Mouse (Mus musculus) CH12.LX (cell line): ENCODE results near the gene Arhgef40. TPM values are rescaled to one million over a fixed set of nuclear protein-coding genes. Genes with fewer than 3 reads are reported as not detected.

Experiments
- DNase-seq: peaks from one replicate; pipeline ENCODE4 v3.0.0-alpha.2; 2013; ENCODE audit errors: extremely low read depth
- H3K27ac ChIP-seq: 2 replicates; pipeline ENCODE4 v1.5.1; 2012; ENCODE audit warnings: low read depth, mild to moderate bottlenecking, control low read depth, moderate library complexity; ENCODE audit not compliant: insufficient read depth
- H3K27me3 ChIP-seq: replicated peaks from 2 replicates; pipeline ENCODE3; 2012; ENCODE audit warnings: inconsistent platforms
- H3K36me3 ChIP-seq, 2 experiments: replicated peaks in 1 of 2; 2 replicates each; pipeline versions ENCODE3 to v1.6.1; 2012; ENCODE audit warnings: inconsistent platforms in 1 of 2, low read length in 1 of 2, mild to moderate bottlenecking in 1 of 2, mixed read lengths in 1 of 2, moderate library complexity in 1 of 2; ENCODE audit not compliant: control insufficient read depth in 1 of 2, insufficient read depth in 1 of 2
- H3K4me1 ChIP-seq, 2 experiments: 2 replicates each; pipeline ENCODE4 v1.6.1; 2012; ENCODE audit warnings: inconsistent platforms in 1 of 2, moderate library complexity in 1 of 2; ENCODE audit not compliant: insufficient read depth in 2 of 2, control insufficient read depth in 1 of 2
- H3K4me2 ChIP-seq: 2 replicates; pipeline ENCODE4 v1.6.1; 2012; ENCODE audit warnings: low read depth, mild to moderate bottlenecking, control low read depth; ENCODE audit not compliant: poor library complexity, insufficient read depth, severe bottlenecking
- H3K4me3 ChIP-seq, 3 experiments: fragments of 150-350 bp in 1 of 3; sonication (generic) in 1 of 3; replicated peaks in 1 of 3; 2 replicates each; pipeline versions ENCODE3 to v1.5.1; 2011 to 2012; ENCODE audit warnings: low read depth in 2 of 3, low read length in 2 of 3, mild to moderate bottlenecking in 2 of 3, moderate library complexity in 2 of 3, control low read depth in 1 of 3, improper control_type of control experiment in 1 of 3, inconsistent platforms in 1 of 3, mixed read lengths in 1 of 3; ENCODE audit not compliant: poor library complexity in 1 of 3
- H3K79me2 ChIP-seq: replicated peaks from 2 replicates; pipeline ENCODE4 v1.6.1; 2012; ENCODE audit warnings: mild to moderate bottlenecking, moderate library complexity; ENCODE audit not compliant: control insufficient read depth, poor library complexity, insufficient read depth, severe bottlenecking; ENCODE audit errors: extremely low read depth
- H3K9ac ChIP-seq: 2 replicates; pipeline ENCODE4 v1.6.1; 2012; ENCODE audit warnings: low read depth, mild to moderate bottlenecking, control low read depth, moderate library complexity; ENCODE audit not compliant: insufficient read depth
- H3K9me3 ChIP-seq: replicated peaks from 2 replicates; pipeline ENCODE3; 2012; ENCODE audit warnings: low read length, inconsistent platforms, mixed read lengths
- BHLHE40 ChIP-seq: IDR thresholded peaks from 2 replicates; pipeline ENCODE4 v1.6.1; 2011; ENCODE audit warnings: mild to moderate bottlenecking, low read depth, low read length, improper control_type of control experiment
- CHD2 ChIP-seq: IDR thresholded peaks from 2 replicates; pipeline ENCODE4 v1.6.1; 2011; ENCODE audit warnings: low read length, improper control_type of control experiment
- ELF1 ChIP-seq: IDR thresholded peaks from 2 replicates; pipeline ENCODE4 v1.6.1; 2014; ENCODE audit warnings: low read depth, mild to moderate bottlenecking, inconsistent platforms, low read length, improper control_type of control experiment
- HCFC1 ChIP-seq: IDR thresholded peaks from 2 replicates; pipeline ENCODE4 v1.6.1; 2012; ENCODE audit warnings: low read depth, mild to moderate bottlenecking, inconsistent platforms, low read length, improper control_type of control experiment
- KAT2A ChIP-seq: IDR thresholded peaks from 2 replicates; pipeline ENCODE4 v1.6.1; 2012; ENCODE audit warnings: low read length, improper control_type of control experiment, inconsistent platforms; ENCODE audit not compliant: insufficient replicate concordance
- MAZ ChIP-seq: IDR thresholded peaks from 2 replicates; pipeline ENCODE4 v1.6.1; 2012; ENCODE audit warnings: low read depth, mild to moderate bottlenecking, inconsistent platforms, low read length, improper control_type of control experiment, moderate library complexity
- MXI1 ChIP-seq: IDR thresholded peaks from 2 replicates; pipeline ENCODE4 v1.6.1; 2011; ENCODE audit warnings: mild to moderate bottlenecking, low read depth, low read length, improper control_type of control experiment
- NELFE ChIP-seq: IDR thresholded peaks from 2 replicates; pipeline ENCODE4 v1.6.1; 2011; ENCODE audit warnings: low read depth, low read length, improper control_type of control experiment
- POLR2A ChIP-seq: IDR thresholded peaks from 2 replicates; pipeline ENCODE4 v1.6.1; 2011; ENCODE audit warnings: low read depth, mild to moderate bottlenecking, improper control_type of control experiment, low read length
- RAD21 ChIP-seq: IDR thresholded peaks from 2 replicates; pipeline ENCODE4 v1.6.1; 2011; ENCODE audit warnings: low read depth, mild to moderate bottlenecking, low read length, improper control_type of control experiment, moderate library complexity
- RCOR1 ChIP-seq: conservative IDR thresholded peaks from 2 replicates; pipeline ENCODE4 v1.6.1; 2012; ENCODE audit warnings: low read depth, mild to moderate bottlenecking, inconsistent platforms, low read length, improper control_type of control experiment
- SIN3A ChIP-seq: IDR thresholded peaks from 2 replicates; pipeline ENCODE4 v1.6.1; 2012; ENCODE audit warnings: low read length, improper control_type of control experiment, inconsistent platforms
- UBTF ChIP-seq: IDR thresholded peaks from 2 replicates; pipeline ENCODE4 v1.6.1; 2012; ENCODE audit warnings: low read depth, mild to moderate bottlenecking, inconsistent platforms, low read length, improper control_type of control experiment, moderate library complexity
- dilution Hi-C: fragments of 300-500 bp; cut with MboI; formaldehyde crosslinking; loops from 2 replicates; pipeline ENCODE4 v1.14.3; 2020; ENCODE audit warnings: low sequenced_read_pairs; ENCODE audit not compliant: extremely low pct_unique_long_range_greater_than_20kb, extremely low pct_ligation_motif_present
- in situ Hi-C: fragments of 300-500 bp; cut with MboI; formaldehyde crosslinking; loops from 3 replicates; pipeline ENCODE4 v1.14.3; 2019; ENCODE audit warnings: low sequenced_read_pairs, low pct_ligation_motif_present, low pct_unique_long_range_greater_than_20kb, mixed read lengths
- polyA plus RNA-seq: library from polyadenylated mRNA; unstranded; fragments of >175 nt; gene quantifications from 2 replicates; pipeline ENCODE4 v1.2.1, GENCODE M21; 2012; ENCODE audit warnings: low read depth; ENCODE audit not compliant: insufficient read length
- total RNA-seq, 2 experiments: library from RNA; depleted of rRNA; stranded (reverse); fragments of 300-350 nt in 1 of 2; fragments of >200 nt in 1 of 2; gene quantifications; 2 replicates each; pipeline ENCODE4 v1.2.3; 2012 to 2014

Arhgef40 gene
- total and polyA plus RNA-seq, 3 experiments, result 0.62 to 3.8 (median 1.1) TPM

- TF ChIP-seq MAZ, result peak; percentile 76; the same call in 1 of the 2 replicates
- TF ChIP-seq NELFE, result 0 out of 2 replicates have a peak, but pooled peaks have one; percentile 23
- 0 out of 2 replicates have a peak, but pooled peaks have one; percentile 31 for TF ChIP-seq CHD2
- no peak for TF ChIP-seq RAD21
- peak; percentile 53 for TF ChIP-seq ELF1
- TF ChIP-seq POLR2A, result peak; percentile 47; the same call in 1 of the 2 replicates
- no peak for TF ChIP-seq BHLHE40
- TF ChIP-seq HCFC1, result peak; percentile 27; the same call in 1 of the 2 replicates
- peak; percentile 54; the same call in 1 of the 2 replicates for TF ChIP-seq SIN3A
- H3K27ac ChIP-seq, result no peak overlapping the region
- H3K4me2 ChIP-seq, result peak overlapping the region; percentile 85
- H3K9ac ChIP-seq, result peak overlapping the region; percentile 96
- H3K4me1 ChIP-seq, result peaks cover 14 to 49% of the 10 kb centered on the region in 2 experiments
- no peaks in the 10 kb centered on the region for H3K9me3 ChIP-seq
- H3K4me3 ChIP-seq, result peak overlapping the region; percentile 60 to 89 (median 79)
- in situ Hi-C loops, result no loop called here
- H3K36me3 ChIP-seq, result peaks cover 0 to 17% of the 10 kb centered on the region in 2 experiments
- H3K27me3 ChIP-seq, result no peaks in the 10 kb centered on the region
- no peak for DNase-seq
- H3K79me2 ChIP-seq, result no peaks in the 10 kb centered on the region; the same call in 1 of the 2 replicates
- dilution Hi-C loops, result no loop called here
Observed at GRCm38 (mm10) chr14:52014761-52015311, 30.3 kb downstream of the Arhgef40 start.

DNA sequence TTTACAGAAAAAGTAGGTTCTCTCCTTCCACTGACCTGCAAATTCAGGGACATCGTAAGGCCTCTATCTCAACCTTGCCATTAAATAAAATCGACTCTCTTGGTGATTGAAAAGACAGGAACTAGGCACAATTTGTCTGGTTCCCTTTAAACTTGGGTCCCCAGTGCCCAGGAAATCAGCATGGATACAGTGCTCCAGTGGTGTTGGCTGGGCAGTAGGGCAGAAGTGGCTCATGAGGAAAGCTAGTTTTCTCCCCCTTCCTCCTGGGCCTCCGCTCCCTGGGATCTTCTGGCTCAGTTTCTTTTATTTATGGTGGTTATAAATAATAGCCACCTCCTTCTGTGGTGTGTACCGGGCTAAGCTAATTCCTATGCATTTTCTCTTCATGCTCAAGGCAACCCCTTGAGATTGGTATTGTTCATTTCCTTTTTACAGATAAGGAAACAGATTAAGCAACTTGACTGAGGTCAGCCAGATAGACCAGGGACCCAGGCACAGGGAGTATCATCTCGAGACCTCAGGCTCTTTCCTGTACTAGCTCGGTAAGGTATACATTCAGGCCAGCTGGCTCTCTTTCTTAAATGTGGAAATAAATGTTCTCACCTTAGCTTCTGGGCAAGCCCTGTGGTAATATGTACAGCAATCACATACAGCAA lies 31.1 kb downstream of the Arhgef40 start, which contains the start of gene Tmem253:
Gene Tmem253, plus strand, starts transcription at position 214 of the 656 bp plus-strand sequence.
- no peaks in the 10 kb centered on the region; the same call in 1 of the 2 replicates for H3K79me2 ChIP-seq
- DNase-seq, result no peak
- TF ChIP-seq UBTF, result no peak
- no peak for TF ChIP-seq RCOR1
- no peak for TF ChIP-seq MXI1
- no peak for TF ChIP-seq KAT2A
- TF ChIP-seq, all 38 proteins: peak for 0
- peak within 1 kb of the TSS; percentile 85 for H3K4me2 ChIP-seq
- H3K9ac ChIP-seq, result peak within 1 kb of the TSS; percentile 96
- peak within 1 kb of the TSS; percentile 60 to 89 (median 79) for H3K4me3 ChIP-seq
- dilution Hi-C loops, result no loop called here
- H3K27me3 ChIP-seq, result no peaks in the 10 kb centered on the region
- no peaks in the 10 kb centered on the region for H3K9me3 ChIP-seq
- peaks cover 0 to 17% of the 10 kb centered on the region in 2 experiments for H3K36me3 ChIP-seq
- in situ Hi-C loops, result no loop called here
- H3K4me1 ChIP-seq, result peaks cover 14 to 47% of the 10 kb centered on the region in 2 experiments
- H3K27ac ChIP-seq, result no peak within 1 kb of the TSS
